Mouse (Mus musculus) G1E (cell line): ENCODE data around the gene Apom. TPM values are rescaled to one million over a fixed set of nuclear protein-coding genes. Genes with fewer than 3 reads are reported as not detected.

Experiments
- ATAC-seq: 2 replicates; pipeline ENCODE4 v1.8.0; 2016; ENCODE audit warnings: mild to moderate bottlenecking; ENCODE audit not compliant: insufficient number of reproducible peaks, poor library complexity, low FRiP score, severe bottlenecking; ENCODE audit errors: extremely low read depth
- DNase-seq: peaks from one replicate; pipeline ENCODE4 v3.0.0; 2012; ENCODE audit warnings: low spot score
- H3K27me3 ChIP-seq: 2 replicates; pipeline ENCODE4 v1.6.1; 2012; ENCODE audit warnings: mild to moderate bottlenecking, low read length, inconsistent platforms; ENCODE audit not compliant: insufficient read depth
- H3K36me3 ChIP-seq: replicated peaks from 2 replicates; pipeline ENCODE3; 2012; ENCODE audit warnings: mild to moderate bottlenecking, inconsistent platforms
- H3K4me1 ChIP-seq: 2 replicates; pipeline ENCODE4 v1.6.1; 2012; ENCODE audit warnings: low read depth, low read length, inconsistent platforms, mixed read lengths; ENCODE audit not compliant: insufficient read depth
- H3K4me3 ChIP-seq: 2 replicates; pipeline ENCODE4 v1.5.1; 2012; ENCODE audit warnings: low read depth, mild to moderate bottlenecking, inconsistent platforms, low read length, moderate library complexity, mixed read lengths
- H3K9me3 ChIP-seq: replicated peaks from 2 replicates; pipeline ENCODE4 v1.6.1; 2012; ENCODE audit warnings: inconsistent platforms
- CTCF ChIP-seq: IDR thresholded peaks from 2 replicates; pipeline ENCODE4 v1.5.1; 2012; ENCODE audit warnings: low read depth, low read length, inconsistent platforms, mixed read lengths
- GATA1 ChIP-seq: IDR thresholded peaks from 2 replicates; pipeline ENCODE4 v1.6.1; 2012; ENCODE audit warnings: borderline replicate concordance, low read length, inconsistent platforms, mixed read lengths
- GATA2 ChIP-seq: IDR thresholded peaks from 2 replicates; pipeline ENCODE4 v1.6.1; 2012; ENCODE audit warnings: low read depth, low read length, inconsistent platforms, borderline replicate concordance
- POLR2AphosphoS5 ChIP-seq: IDR thresholded peaks from 2 replicates; pipeline ENCODE4 v1.6.1; 2012; ENCODE audit warnings: low read depth, low read length, inconsistent platforms; ENCODE audit not compliant: insufficient replicate concordance
- TAL1 ChIP-seq: conservative IDR thresholded peaks from 2 replicates; pipeline ENCODE4 v1.6.1; 2012; ENCODE audit warnings: low read depth, low read length, inconsistent platforms, mixed read lengths
- polyA plus RNA-seq: library from polyadenylated mRNA; stranded (reverse); fragments of >175 nt; gene quantifications from 2 replicates; pipeline ENCODE4 v1.2.3, GENCODE M21; 2012
- total RNA-seq, 2 experiments: library from RNA; stranded (forward) in 1 of 2; stranded (reverse) in 1 of 2; fragments of 200-1000 nt in 1 of 2; fragments of >200 nt in 1 of 2; fragmentation: Nextera tagmentation in 1 of 2; gene quantifications; 2 replicates each; pipeline ENCODE4 v1.2.3; 2014 to 2017

Gene Apom
- total and polyA plus RNA-seq, 3 experiments, result 0.10 to 0.22 TPM; not detected in 1

DNA sequence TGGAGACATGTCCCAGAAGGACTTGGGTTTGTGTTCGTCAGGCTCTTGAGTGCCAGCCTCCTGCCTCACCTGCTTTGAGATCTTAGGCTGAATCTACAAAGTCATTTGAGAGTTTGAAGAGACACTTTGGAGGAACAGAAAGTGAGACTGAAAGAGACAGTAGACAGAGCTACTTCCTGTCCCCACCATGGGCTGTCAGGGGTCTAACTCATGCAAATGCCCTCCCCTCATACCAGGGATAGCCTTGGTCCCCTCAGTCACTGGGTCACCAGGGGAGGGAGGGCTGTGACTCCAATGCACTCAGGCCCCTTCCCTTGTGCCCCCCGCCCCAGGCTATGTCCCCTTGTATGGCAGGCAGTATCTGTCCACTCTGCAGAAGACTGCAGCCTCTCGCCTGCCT is 41.5 kb upstream of the Apom start:
- Histone ChIP-seq H3K4me1 (peaks cover 47% of the 10 kb centered on the region), H3K36me3 (no peaks in the 10 kb centered on the region), H3K27me3 (peaks cover 27% of the 10 kb centered on the region), H3K4me3 (no peak overlapping the region), H3K9me3 (no peaks in the 10 kb centered on the region)
- ATAC-seq (no peak), DNase-seq (no peak)
- TF ChIP-seq POLR2AphosphoS5 (no peak), TAL1 (no peak), GATA2 (no peak), GATA1 (no peak), CTCF (no peak)

DNA sequence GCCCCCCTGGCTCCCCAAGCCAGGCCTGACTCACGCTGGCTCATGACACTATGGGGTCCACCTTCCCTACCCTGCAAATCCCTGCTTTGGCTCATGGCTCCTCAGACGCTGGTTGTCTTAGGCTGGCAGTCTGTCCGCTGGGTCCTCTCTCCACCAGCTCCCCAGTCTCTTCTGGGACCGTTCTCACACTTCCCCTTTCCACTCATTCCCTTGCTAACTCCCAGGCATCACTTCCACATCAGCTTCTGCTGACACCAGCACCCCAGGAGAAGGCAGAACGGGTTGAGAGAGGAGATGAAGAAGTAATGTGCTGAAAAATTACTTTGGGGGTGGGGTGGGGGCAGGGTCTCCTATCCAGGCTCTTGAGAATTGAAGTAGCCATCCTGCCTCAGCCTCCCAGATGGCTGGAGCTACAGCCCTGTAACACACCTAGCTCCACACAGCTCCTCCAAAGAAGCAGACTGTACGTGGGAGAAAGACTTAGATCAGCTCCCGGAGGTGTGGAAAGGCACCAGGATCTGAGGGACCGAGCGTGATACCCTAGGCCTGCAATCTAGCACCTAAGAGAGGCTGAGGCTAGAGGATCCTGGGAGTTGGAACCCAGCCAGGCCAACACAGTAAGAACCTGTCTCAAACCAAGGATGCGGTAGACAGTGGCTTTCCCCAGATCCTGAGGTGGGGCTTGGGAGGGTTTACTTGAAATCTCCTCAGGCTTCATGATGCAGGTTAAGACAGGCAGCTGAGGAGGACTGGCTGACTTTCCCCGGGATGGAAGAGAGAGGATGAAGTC is 40.8 kb upstream of the Apom start:
- ATAC-seq (no peak), DNase-seq (no peak)
- Histone ChIP-seq H3K4me3 (no peak overlapping the region), H3K27me3 (peaks cover 27% of the 10 kb centered on the region), H3K9me3 (no peaks in the 10 kb centered on the region), H3K36me3 (no peaks in the 10 kb centered on the region), H3K4me1 (peaks cover 46% of the 10 kb centered on the region)
- TF ChIP-seq TAL1, result no peak
- no peak for TF ChIP-seq CTCF
- TF ChIP-seq GATA1, result no peak
- no peak for TF ChIP-seq GATA2
- TF ChIP-seq POLR2AphosphoS5, result no peak

DNA sequence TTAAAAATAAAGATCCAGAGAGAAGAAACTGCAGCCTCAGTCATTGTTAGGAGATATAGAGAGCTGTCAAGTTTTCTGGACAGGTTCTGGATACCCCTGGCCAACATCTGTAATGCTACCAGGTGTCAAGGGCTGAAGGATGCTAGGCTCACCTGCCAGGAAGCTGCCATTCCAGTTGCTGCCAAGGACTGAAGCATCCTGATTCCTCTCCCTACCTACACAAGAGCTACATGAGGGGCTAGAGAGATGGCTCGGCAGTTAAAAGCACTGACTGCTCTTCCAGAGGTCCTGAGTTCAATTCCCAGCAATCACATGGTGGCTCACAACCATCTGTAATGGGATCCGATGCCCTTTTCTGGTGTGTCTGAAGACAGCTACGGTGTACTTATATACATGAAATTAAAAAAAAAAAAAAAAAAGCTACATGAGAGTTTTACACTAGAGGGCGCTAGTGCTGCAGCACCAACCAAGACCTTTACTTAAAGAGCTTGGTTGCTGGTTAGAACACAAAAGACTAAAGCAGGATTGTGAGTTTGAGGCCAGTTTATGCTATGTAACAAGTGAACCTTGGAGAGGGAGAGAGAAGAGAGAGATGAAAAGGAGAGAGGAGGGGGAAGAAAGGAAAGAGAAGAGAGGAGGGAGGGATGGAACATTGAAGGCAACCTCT is 36.8 kb upstream of the Apom start:
- peaks cover 23% of the 10 kb centered on the region; the same call in 1 of the 2 replicates for H3K27me3 ChIP-seq
- H3K9me3 ChIP-seq, result no peaks in the 10 kb centered on the region
- no peak overlapping the region for H3K4me3 ChIP-seq
- H3K4me1 ChIP-seq, result peaks cover 41% of the 10 kb centered on the region
- TF ChIP-seq GATA1 (no peak), TAL1 (no peak), CTCF (no peak; the same call in 1 of the 2 replicates), GATA2 (no peak), POLR2AphosphoS5 (no peak)
- ATAC-seq, result no peak
- DNase-seq, result no peak
- H3K36me3 ChIP-seq, result peaks cover under 1% of the 10 kb centered on the region

DNA sequence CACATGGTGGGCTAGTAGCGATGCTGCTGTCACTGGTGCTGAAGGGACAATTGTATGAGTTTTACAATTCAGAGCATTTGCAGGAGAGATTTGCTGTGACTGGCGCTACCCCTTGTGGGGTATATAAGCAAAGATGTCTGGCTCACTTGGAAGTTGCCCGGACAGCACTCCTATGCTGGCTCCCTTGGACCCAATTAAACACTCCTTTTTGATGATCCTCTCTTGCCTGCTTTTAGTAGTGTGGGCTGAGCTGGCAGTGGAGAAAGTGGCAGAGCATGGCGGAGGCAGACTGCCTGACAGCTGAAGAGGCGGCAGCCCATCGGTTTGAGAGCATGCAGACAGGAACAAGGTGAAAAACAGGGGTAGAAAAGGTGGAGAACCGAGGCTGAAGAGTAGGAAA is 35.9 kb upstream of the Apom start:
- Histone ChIP-seq H3K27me3 (peaks cover 15% of the 10 kb centered on the region; the same call in 1 of the 2 replicates), H3K9me3 (no peaks in the 10 kb centered on the region), H3K4me1 (peaks cover 38% of the 10 kb centered on the region), H3K36me3 (peaks cover 8% of the 10 kb centered on the region), H3K4me3 (no peak overlapping the region)
- DNase-seq (no peak), ATAC-seq (no peak)
- TF ChIP-seq CTCF, result no peak
- no peak for TF ChIP-seq TAL1
- no peak for TF ChIP-seq GATA2
- TF ChIP-seq GATA1, result no peak
- TF ChIP-seq POLR2AphosphoS5, result no peak

DNA sequence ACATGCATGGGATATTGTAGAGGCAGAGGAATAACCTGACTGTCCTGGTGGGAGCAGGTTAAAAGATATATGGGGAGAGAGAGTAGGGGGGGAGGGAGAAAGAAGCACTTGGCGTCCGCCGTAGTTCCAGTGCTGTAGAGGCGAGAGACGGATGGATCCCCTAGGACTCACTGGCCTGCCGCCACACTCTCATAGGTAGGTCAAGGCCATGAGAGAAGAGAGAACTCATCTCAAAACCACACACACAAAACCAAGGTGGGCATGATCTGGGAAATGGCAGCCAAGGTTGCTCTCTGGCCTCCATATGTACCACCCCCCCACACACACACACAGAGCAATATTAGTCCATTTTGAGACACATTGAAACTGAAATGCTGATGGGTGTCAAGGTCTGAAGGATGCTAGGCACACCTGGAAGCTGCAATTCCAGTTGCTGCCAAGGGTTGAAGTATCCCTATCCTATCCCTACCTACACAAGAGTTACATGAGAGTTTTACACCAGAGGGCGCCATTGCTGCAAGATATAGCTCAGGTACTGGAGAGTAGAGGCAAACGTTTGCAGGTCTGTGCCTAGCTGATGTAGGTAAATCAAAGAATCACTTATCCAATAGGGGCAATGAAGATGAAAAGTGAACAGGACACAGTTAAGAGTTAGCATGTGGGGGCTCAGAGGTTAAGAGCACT is 34.6 kb upstream of the Apom start:
- Histone ChIP-seq H3K4me3 (no peak overlapping the region), H3K27me3 (peaks cover 4% of the 10 kb centered on the region; the same call in 1 of the 2 replicates), H3K36me3 (peaks cover 21% of the 10 kb centered on the region), H3K9me3 (no peaks in the 10 kb centered on the region), H3K4me1 (peaks cover 43% of the 10 kb centered on the region)
- ATAC-seq, result no peak
- TF ChIP-seq TAL1, result no peak
- peak; percentile 36; the same call in 1 of the 2 replicates for TF ChIP-seq CTCF
- no peak for DNase-seq

DNA sequence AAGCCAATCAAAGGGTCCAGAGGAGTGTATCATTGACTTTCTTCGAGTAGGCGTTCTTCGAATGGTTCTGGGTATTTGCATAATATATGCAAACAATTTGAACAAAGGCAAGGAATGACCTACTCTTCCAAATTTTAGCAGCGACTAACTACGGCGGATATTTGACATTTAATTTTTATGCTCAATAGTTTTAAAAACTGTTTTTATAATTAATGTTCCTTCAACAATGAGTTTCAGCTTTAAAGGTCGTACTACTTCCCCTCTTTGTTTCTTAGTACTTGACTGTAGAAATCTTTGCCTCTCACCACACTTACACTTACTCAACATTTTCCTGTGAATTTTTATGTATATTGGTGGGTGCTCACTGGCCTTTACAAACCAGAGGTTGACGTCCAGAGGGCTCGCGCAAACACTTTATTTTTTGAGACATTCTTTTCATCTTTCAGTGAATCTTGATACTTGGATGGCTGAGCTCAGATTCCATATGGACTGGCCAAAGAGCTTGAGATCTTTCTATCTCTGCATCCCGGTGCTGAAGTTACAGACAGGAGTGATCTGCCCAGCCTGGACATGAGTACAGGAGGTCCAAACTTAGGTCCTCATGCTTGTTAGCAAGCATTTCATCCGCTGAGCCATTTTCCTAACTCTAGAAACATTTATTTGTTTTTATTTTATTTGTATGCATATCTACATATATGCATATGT is 33.8 kb upstream of the Apom start:
- no peak for TF ChIP-seq GATA2
- TF ChIP-seq CTCF, result no peak
- TF ChIP-seq GATA1, result no peak
- TF ChIP-seq TAL1, result no peak
- no peak for TF ChIP-seq POLR2AphosphoS5
- DNase-seq, result peak; percentile 78
- Histone ChIP-seq H3K36me3 (peaks cover 30% of the 10 kb centered on the region), H3K4me1 (peaks cover 52% of the 10 kb centered on the region), H3K9me3 (no peaks in the 10 kb centered on the region), H3K4me3 (peak overlapping the region; percentile 91), H3K27me3 (0 out of 2 replicates have a peak, but pooled peaks cover under 1% of the 10 kb centered on the region)
- ATAC-seq, result no peak; the same call in 1 of the 2 replicates
